Mouse (Mus musculus): ENCODE results near the gene Taar7f.
"Not testable (repeated sequence)": the region's sequence is repeated elsewhere in the genome, so short reads cannot be mapped to it uniquely, and the experiment has no call there.

Taar7f gene

GRCm38 (mm10) chr10:24049210-24049609, at the start of gene Taar7f:
TSS of gene Taar7f (plus strand) at chr10:24049510.
- DNase-seq (ENCODE audit: extremely low read depth, insufficient read length, low spot score): no peak

- no peak for DNase-seq (ENCODE audit: extremely low read depth, insufficient read length, low spot score)
These were observed 49.7 kb upstream of the Taar7f start, which contains the start of gene Taar7b for GRCm38 (mm10) chr10:23999639-24000038. TSS of gene Taar7b (plus strand) at chr10:23999939.

GRCm38 (mm10) chr10:24006442-24006841, 42.9 kb upstream of the Taar7f start:
- DNase-seq (ENCODE audit: extremely low read depth, insufficient read length, low spot score): no peak

GRCm38 (mm10) chr10:24007034-24007433, 42.3 kb upstream of the Taar7f start:
- DNase-seq (ENCODE audit: extremely low read depth, insufficient read length, low spot score): no peak

- DNase-seq (ENCODE audit: extremely low read depth, insufficient read length, low spot score): no peak
These were observed 41.2 kb upstream of the Taar7f start for GRCm38 (mm10) chr10:24008143-24008542.

DNA sequence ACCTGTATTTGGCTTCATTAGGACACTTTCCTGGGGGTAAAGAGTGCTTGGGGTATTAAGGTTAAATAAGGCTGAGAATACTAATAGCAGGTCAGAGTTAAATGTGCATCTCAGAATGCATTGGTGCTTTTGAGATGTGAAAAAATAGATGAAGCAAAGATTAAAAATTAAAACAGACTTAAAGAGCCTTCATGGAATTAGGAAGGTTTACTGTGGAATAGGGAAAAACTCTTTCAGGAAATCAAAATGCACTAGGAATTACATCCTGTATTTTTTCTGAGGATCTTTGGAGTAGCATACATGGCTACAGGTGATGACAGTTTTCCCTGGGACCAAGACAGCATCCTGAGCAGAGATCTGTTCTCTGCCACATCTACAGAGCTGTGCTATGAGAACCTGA, 22.4 kb upstream of the Taar7f start, which contains the start of gene Taar7d:
TSS of gene Taar7d (plus strand) at position 301 of the 400 bp plus-strand sequence.
- no peak for DNase-seq (ENCODE audit: extremely low read depth, insufficient read length, low spot score)

DNA sequence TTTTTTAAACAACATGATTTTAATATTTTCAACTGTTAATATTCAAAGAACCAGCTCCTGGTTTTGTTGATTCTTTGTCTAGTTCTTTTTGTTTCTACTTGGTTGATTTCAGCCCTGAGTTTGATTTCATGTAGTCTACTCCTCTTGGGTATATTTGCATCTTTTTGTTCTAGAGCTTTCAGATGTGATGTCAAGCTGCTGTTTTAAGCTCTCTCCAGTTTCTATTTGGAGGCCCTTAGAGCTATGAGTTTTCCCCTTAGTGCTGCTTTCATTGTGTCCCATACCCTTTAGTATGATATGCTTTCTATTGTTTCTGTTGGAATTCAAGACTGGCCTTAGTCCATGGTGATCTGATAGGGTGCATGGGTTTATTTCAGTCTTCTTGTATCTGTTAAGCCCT, 18.0 kb upstream of the Taar7f start:
- DNase-seq (ENCODE audit: extremely low read depth, insufficient read length, low spot score): no peak

- no peak for DNase-seq (ENCODE audit: extremely low read depth, insufficient read length, low spot score)
These were observed 12.0 kb upstream of the Taar7f start, which contains the start of gene Taar7e for GRCm38 (mm10) chr10:24037314-24037713. TSS of gene Taar7e (plus strand) at chr10:24037614.

- DNase-seq (ENCODE audit: extremely low read depth, insufficient read length, low spot score): no peak
These were observed 9.0 kb upstream of the Taar7f start for GRCm38 (mm10) chr10:24040120-24040869.

GRCm38 (mm10) chr10:24052039-24052438, 2.7 kb downstream of the Taar7f start:
- DNase-seq (ENCODE audit: extremely low read depth, insufficient read length, low spot score): no peak

DNA sequence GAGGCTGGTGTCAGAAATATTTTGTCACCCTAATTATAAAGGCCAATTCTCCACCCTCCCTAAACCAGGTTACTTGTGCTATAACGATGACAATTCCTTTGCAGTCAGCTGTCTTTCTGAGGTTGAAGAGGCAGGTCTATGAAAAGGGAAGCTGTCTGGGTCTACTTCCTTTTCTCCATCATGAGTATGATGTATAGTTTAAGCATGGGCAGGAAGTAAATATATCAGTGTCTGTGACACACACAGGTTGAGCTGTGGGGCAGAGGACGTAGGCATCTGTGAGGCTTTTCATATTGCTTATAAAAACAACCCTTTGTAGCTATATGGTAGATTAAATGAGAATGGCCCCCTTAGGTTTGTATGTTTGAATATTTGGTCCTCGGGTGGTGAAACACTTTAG, 9.7 kb downstream of the Taar7f start:
- no peak for DNase-seq (ENCODE audit: extremely low read depth, insufficient read length, low spot score)

- DNase-seq (ENCODE audit: extremely low read depth, insufficient read length, low spot score): not testable (repeated sequence)
These were observed 25.4 kb downstream of the Taar7f start for GRCm38 (mm10) chr10:24074751-24075150.

GRCm38 (mm10) chr10:24076200-24076599, 26.9 kb downstream of the Taar7f start, which contains the start of gene Taar8a:
TSS of gene Taar8a (plus strand) at chr10:24076500.
- not testable (repeated sequence) for DNase-seq (ENCODE audit: extremely low read depth, insufficient read length, low spot score)

GRCm38 (mm10) chr10:24080166-24080565, 30.9 kb downstream of the Taar7f start:
- DNase-seq (ENCODE audit: extremely low read depth, insufficient read length, low spot score): no peak

GRCm38 (mm10) chr10:24085936-24086335, 36.6 kb downstream of the Taar7f start:
- no peak for DNase-seq (ENCODE audit: extremely low read depth, insufficient read length, low spot score)

DNA sequence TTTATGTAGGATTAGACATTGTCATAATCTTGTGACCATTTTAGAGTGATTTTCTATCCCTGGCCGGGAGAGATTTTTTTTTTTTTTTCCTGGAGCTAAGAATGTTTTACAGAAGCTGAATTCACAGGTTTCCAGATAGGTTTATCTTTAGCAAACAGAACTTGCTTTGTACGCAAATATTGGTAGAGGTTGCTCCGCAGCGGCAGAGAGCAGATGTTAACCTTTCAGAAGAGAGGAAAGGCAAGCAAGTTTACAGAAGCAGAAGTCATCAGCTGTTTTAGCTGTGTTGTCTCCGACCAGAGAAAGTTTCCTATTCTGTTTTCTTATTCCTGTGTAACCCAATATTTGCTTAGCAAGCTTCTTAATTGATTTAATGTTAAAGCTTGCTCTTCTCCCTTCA, 37.2 kb downstream of the Taar7f start:
- DNase-seq (ENCODE audit: extremely low read depth, insufficient read length, low spot score): no peak

DNA sequence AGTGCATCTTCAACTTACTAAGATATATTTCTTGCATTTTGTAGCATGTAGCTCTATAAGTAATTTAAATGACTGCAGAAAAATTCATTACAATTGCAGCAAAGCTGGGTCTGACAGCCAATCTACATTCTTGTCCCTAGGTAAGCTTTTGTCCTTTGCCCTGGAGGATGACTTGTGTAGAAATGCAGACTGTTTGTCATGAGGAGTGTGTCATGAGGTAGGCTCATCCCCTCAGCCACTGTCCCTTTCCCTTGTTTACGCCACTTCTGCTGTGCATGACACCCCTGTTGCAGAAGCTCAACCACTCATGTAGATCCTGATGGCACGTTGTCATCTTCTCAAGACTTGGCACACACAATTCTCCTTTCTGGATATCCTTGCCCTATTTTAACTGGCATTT, 37.9 kb downstream of the Taar7f start:
- no peak for DNase-seq (ENCODE audit: extremely low read depth, insufficient read length, low spot score)

- no peak for DNase-seq (ENCODE audit: extremely low read depth, insufficient read length, low spot score)
These were observed 42.9 kb downstream of the Taar7f start, which contains the start of gene Taar8b for GRCm38 (mm10) chr10:24092194-24092593. TSS of gene Taar8b (minus strand) at chr10:24092294.

GRCm38 (mm10) chr10:24097010-24097409, 47.7 kb downstream of the Taar7f start:
- not testable (repeated sequence) for DNase-seq (ENCODE audit: extremely low read depth, insufficient read length, low spot score)
